Mouse (Mus musculus) left cerebral cortex, adult 18-20 months (tissue): ENCODE measurements at regions not wholly inside any gene's neighbourhood (a gene's known extent, or its start where the extent isn't known, plus 50 kb on each side); places are given as distances from the start of the nearest gene placed in this dataset.

ENCODE experiments used
- DNase-seq, 2 experiments: peaks; one replicate each; pipeline ENCODE4 v3.0.0; 2021 to 2022; ENCODE audit warnings: low spot score in 2 of 2, mixed read lengths in 1 of 2

- no peak for DNase-seq
Observed at GRCm38 (mm10) chr5:126551676-126552075, 689.9 kb upstream of the Tmem132c start.

- DNase-seq = no peak
Observed at GRCm38 (mm10) chr5:126559011-126559410, 682.6 kb upstream of the Tmem132c start.

- DNase-seq = no peak
Observed at GRCm38 (mm10) chr5:126565817-126566216, 675.8 kb upstream of the Tmem132c start.

GRCm38 (mm10) chr5:126566226-126566625 is 675.4 kb upstream of the Tmem132c start:
- DNase-seq = no peak

GRCm38 (mm10) chr5:126573766-126574165 is 667.8 kb upstream of the Tmem132c start:
- no peak for DNase-seq

GRCm38 (mm10) chr5:126597786-126598330 is 643.8 kb upstream of the Tmem132c start:
- DNase-seq = no peak

- no peak for DNase-seq
Observed at GRCm38 (mm10) chr5:126599561-126599960, 642.0 kb upstream of the Tmem132c start.

- no peak for DNase-seq
Observed at GRCm38 (mm10) chr5:126606756-126607155, 634.9 kb upstream of the Tmem132c start.

- no peak for DNase-seq
Observed at GRCm38 (mm10) chr5:126612571-126612970, 629.0 kb upstream of the Tmem132c start.

- no peak for DNase-seq
Observed at GRCm38 (mm10) chr5:126622551-126622950, 619.1 kb upstream of the Tmem132c start.

- DNase-seq = peak; percentile 72 to 83
Observed at GRCm38 (mm10) chr5:126623205-126623604, 618.4 kb upstream of the Tmem132c start.

GRCm38 (mm10) chr5:126629826-126630225 is 611.8 kb upstream of the Tmem132c start:
- no peak for DNase-seq

- DNase-seq = no peak
Observed at GRCm38 (mm10) chr5:126650415-126650814, 591.2 kb upstream of the Tmem132c start.

- DNase-seq = no peak
Observed at GRCm38 (mm10) chr5:126651367-126651766, 590.2 kb upstream of the Tmem132c start.

GRCm38 (mm10) chr5:126662648-126663047 is 579.0 kb upstream of the Tmem132c start:
- DNase-seq = no peak

GRCm38 (mm10) chr5:126671156-126671555 is 570.5 kb upstream of the Tmem132c start:
- peak; percentile 46 to 73 for DNase-seq

GRCm38 (mm10) chr5:126680262-126680661 is 561.3 kb upstream of the Tmem132c start:
- DNase-seq = peak; percentile 3 to 5

- peak in 1 of 2 experiments; percentile 20 for DNase-seq
Observed at GRCm38 (mm10) chr5:126699314-126699713, 542.3 kb upstream of the Tmem132c start.

GRCm38 (mm10) chr5:126703516-126704282 is 537.9 kb upstream of the Tmem132c start:
- DNase-seq = no peak

- DNase-seq = no peak
Observed at GRCm38 (mm10) chr5:126705871-126706270, 535.7 kb upstream of the Tmem132c start.

GRCm38 (mm10) chr5:126706701-126707100 is 534.9 kb upstream of the Tmem132c start:
- DNase-seq = no peak

GRCm38 (mm10) chr5:126714672-126715071 is 526.9 kb upstream of the Tmem132c start:
- no peak for DNase-seq

GRCm38 (mm10) chr5:126718421-126718820 is 523.2 kb upstream of the Tmem132c start:
- no peak for DNase-seq
